Mouse (Mus musculus) urinary bladder, adult 18-20 months (tissue): Measurements from ENCODE around the gene Exoc3l4.

Experiments used
- DNase-seq, 2 experiments: peaks; one replicate each; pipeline ENCODE4 v3.0.0; 2022; ENCODE audit warnings: low spot score in 2 of 2, mixed read lengths in 2 of 2

Exoc3l4 gene

GRCm38 (mm10) chr12:111434164-111434744 lies 17.4 kb downstream of the Exoc3l4 start:
- DNase-seq, result no peak

DNA sequence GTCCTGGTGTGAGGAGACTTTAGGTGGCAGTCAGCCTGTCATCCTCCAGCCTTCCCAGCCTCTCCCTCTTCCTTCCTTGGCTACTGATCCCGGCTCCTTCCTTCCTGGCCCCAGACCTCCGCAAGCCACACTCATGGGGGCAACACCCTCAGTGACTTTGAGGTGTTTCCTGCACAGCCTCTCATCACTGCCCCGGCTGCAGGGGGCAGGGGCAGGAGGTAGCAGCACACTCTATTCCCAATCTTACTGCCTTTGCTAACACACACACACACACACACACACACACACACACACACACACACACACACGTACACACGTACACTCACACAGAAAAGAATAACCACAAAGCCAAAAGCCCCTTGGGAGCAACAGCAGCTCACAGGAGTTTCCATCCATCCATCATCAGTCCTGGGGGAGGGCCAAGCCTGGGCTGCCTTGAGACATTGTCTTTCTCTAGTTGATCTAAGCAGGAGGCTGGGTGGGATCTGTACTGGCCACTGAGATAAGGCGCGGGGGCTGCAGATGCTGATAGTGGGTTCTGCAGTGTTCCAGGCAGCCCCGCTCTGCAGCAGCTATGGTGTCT lies 18.0 kb downstream of the Exoc3l4 start:
- DNase-seq, result no peak

GRCm38 (mm10) chr12:111436170-111436569 lies 19.4 kb downstream of the Exoc3l4 start:
- DNase-seq, result no peak

GRCm38 (mm10) chr12:111436640-111437039 lies 19.8 kb downstream of the Exoc3l4 start:
- DNase-seq, result no peak

GRCm38 (mm10) chr12:111437222-111437900 lies 20.5 kb downstream of the Exoc3l4 start:
- DNase-seq, result no peak

DNA sequence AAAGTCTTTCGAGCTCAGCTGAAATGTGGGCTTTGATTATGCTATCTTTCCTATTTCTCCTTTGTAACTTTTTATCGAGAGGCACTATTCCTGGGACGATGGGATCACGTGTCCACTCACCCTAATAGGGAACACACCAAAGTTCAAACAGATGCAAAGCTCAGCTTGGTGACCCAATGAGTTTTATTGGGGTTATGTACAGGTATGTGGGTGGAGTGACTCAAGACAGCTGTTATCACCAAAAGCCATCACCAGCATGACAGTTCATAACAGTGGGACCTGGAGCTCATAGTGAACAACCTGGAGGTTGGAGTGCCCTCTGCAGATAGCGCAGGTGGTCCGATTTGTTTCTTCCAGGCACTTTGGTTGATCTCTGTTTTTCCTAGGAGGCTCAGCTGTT lies 22.0 kb downstream of the Exoc3l4 start:
- DNase-seq, result no peak

GRCm38 (mm10) chr12:111440701-111441373 lies 24.0 kb downstream of the Exoc3l4 start:
- no peak for DNase-seq

- no peak for DNase-seq
These were observed 24.7 kb downstream of the Exoc3l4 start for GRCm38 (mm10) chr12:111441523-111441922.

GRCm38 (mm10) chr12:111442309-111443010 lies 25.6 kb downstream of the Exoc3l4 start, which contains the start of gene Tnfaip2:
TSS of gene Tnfaip2 (plus strand) at chr12:111442469.
- peak in 1 of 2 experiments; percentile 84 for DNase-seq

DNA sequence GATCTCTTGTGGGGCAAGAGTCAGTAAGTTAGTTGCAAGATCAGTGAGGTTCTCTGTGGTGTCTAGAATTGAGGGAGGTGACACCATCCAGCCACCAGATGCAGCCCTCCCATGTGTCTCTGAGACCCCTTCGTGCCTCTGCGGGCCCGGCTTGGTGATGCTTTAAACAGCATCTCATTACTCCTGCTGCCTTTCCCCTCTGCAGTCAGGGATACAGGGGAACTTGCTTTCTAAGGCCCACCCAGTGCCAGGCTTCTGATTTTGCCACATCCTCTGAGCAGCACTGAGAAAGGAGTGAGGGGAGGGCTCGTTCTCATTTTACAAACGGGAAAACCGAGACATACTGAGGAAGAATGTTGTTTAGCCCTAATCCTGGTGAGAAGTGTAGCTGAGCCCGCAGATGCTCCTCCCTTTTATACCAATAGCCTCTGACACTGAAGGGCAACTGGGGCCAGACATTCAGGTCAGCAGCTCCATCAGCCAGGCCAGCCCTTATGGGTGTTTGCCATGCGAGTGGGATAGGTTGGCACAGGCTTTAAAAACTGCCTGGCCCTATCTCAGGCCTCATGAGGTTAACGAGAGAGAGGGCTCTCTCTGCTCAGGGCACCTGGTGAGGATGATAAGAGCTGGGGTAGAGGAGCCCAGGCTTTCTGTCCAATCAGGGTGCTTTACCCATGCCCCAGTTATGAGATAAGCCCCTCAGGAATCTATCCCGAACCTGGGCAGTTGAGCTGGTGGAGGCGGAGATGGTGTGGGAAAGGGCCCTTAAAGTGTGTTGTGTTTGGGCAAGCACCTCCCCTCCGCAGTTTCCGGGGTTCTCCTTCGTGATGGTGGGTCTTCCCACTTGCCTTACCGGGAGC lies 26.4 kb downstream of the Exoc3l4 start:
- no peak for DNase-seq

GRCm38 (mm10) chr12:111443921-111444831 lies 27.4 kb downstream of the Exoc3l4 start:
- no peak for DNase-seq

- DNase-seq, result no peak
These were observed 28.5 kb downstream of the Exoc3l4 start for GRCm38 (mm10) chr12:111445161-111445889.

- no peak for DNase-seq
These were observed 29.2 kb downstream of the Exoc3l4 start for GRCm38 (mm10) chr12:111445890-111446613.

- DNase-seq, result no peak
These were observed 29.9 kb downstream of the Exoc3l4 start for GRCm38 (mm10) chr12:111446745-111447144.

GRCm38 (mm10) chr12:111447350-111447749 lies 30.5 kb downstream of the Exoc3l4 start:
- peak in 1 of 2 experiments; percentile 56 for DNase-seq

DNA sequence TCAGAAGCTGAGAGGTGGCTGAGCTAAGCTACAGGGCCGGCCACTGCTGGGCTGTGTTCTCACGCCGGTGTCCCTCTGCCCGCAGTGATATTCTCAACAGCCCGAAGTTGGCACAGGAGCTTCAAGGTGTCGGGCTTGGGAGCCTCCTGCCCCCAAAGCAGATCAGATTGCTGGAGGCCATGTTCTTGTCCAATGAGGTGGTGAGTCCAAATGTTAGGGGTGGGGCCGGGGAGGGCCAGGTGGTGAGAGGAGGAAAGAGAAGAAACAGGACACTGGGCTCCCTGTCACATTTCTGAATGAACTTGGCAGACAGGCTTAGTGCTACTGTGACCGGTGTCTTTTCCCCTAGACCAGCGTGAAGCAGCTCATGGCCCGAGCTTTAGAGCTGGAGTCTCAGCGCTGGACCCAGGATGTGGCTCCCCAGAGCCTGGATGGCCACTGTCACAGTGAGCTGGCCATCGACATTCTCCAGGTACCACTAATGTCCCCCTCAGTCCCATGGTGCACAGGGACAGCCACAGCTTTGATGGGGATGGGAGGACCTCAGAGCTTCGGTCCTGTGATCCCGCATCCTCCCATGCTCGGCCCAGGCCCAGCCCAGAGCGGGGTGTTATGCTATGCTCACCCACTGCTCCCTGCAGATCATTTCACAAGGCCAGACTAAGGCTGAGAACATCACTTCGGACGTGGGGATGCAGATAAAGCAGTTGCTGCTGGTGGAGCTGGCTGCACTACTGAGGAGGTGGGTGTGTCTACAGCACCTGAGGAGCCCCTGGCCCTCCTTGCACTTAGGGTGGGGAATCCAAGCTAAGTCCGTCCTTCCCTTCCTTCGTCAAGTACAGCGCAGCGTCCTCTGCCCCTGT lies 31.3 kb downstream of the Exoc3l4 start:
- DNase-seq, result no peak

- DNase-seq, result peak in 1 of 2 experiments; percentile 61
These were observed 32.3 kb downstream of the Exoc3l4 start for GRCm38 (mm10) chr12:111448931-111449705.
